Mouse (Mus musculus) forebrain, embryonic 16.5 days (tissue): ENCODE measurements at regions not wholly inside any gene's neighbourhood (a gene's known extent, or its start where the extent isn't known, plus 50 kb on each side); places are given as distances from the start of the nearest gene placed in this dataset.

Source experiments
- ATAC-seq: fragments of 200-750 bp; cut with Nextera tagmentation; 2 replicates; pipeline ENCODE4 v1.8.0; 2017; ENCODE audit warnings: mild to moderate bottlenecking, moderate library complexity
- H3K27ac ChIP-seq: fragments of 300-500 bp; sonication (generic); 2 replicates; pipeline ENCODE4 v1.5.1; 2014; ENCODE audit warnings: low read length, control low read depth
- H3K27me3 ChIP-seq: fragments of 300-500 bp; sonication (generic); replicated peaks from 2 replicates; pipeline ENCODE4 v1.6.1; 2014; ENCODE audit warnings: low read length; ENCODE audit not compliant: control insufficient read depth, insufficient read depth
- H3K36me3 ChIP-seq: fragments of 300-500 bp; sonication (generic); 2 replicates; pipeline ENCODE4 v1.6.1; 2014; ENCODE audit not compliant: control insufficient read depth, insufficient read depth
- H3K4me1 ChIP-seq: fragments of 300-500 bp; sonication (generic); replicated peaks from 2 replicates; pipeline ENCODE4 v1.6.1; 2014; ENCODE audit warnings: low read length; ENCODE audit not compliant: control insufficient read depth, insufficient read depth
- H3K4me2 ChIP-seq: fragments of 300-500 bp; sonication (generic); 2 replicates; pipeline ENCODE4 v1.6.1; 2014; ENCODE audit warnings: mild to moderate bottlenecking, low read length, control low read depth
- H3K4me3 ChIP-seq: fragments of 300-500 bp; sonication (generic); replicated peaks from 2 replicates; pipeline ENCODE4 v1.5.1; 2014; ENCODE audit warnings: mild to moderate bottlenecking, low read length, control low read depth
- H3K9ac ChIP-seq: fragments of 300-500 bp; sonication (generic); replicated peaks from 2 replicates; pipeline ENCODE4 v1.6.1; 2014; ENCODE audit warnings: low read depth, low read length, control low read depth
- H3K9me3 ChIP-seq: fragments of 300-500 bp; sonication (generic); 2 replicates; pipeline ENCODE4 v1.6.1; 2016; ENCODE audit warnings: low read length; ENCODE audit not compliant: control insufficient read depth
- WGBS: fragments of 180-500 bp; shearing (Covaris S2); extraction: QIAGEN DNeasy Blood & Tissue Kit; methylation state at CpG from one replicate; pipeline ENCODE4 v1.1.7; 2014; 5-methylcytosine and 5-hydroxymethylcytosine counted together

DNA sequence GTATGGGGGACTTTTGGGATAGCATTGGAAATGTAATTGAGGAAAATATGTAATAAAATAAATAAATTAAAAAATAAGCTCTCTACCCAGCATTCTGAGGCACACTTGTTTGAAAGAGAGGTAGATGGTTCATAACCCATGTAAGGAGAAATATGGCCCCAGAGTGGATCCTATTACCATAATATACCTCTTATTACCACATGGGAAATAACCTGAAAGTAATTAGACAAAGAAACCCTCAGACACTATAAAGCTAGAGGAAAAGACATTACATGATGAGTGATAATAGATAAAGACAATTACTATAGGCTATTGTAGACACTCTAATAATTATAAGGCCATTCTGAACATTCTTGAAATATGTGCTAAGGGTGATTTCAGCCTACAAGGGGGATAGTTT, 2444.8 kb upstream of the Gm12353 start:
- no peak overlapping the region for H3K4me2 ChIP-seq
- no peak overlapping the region for H3K4me3 ChIP-seq
- ATAC-seq, result no peak
- no peak overlapping the region for H3K27ac ChIP-seq
- H3K4me1 ChIP-seq, result no peaks in the 10 kb centered on the region
- H3K36me3 ChIP-seq, result no peaks in the 10 kb centered on the region
- no peaks in the 10 kb centered on the region for H3K27me3 ChIP-seq
- H3K9ac ChIP-seq, result no peak overlapping the region
- no peaks in the 10 kb centered on the region for H3K9me3 ChIP-seq

DNA sequence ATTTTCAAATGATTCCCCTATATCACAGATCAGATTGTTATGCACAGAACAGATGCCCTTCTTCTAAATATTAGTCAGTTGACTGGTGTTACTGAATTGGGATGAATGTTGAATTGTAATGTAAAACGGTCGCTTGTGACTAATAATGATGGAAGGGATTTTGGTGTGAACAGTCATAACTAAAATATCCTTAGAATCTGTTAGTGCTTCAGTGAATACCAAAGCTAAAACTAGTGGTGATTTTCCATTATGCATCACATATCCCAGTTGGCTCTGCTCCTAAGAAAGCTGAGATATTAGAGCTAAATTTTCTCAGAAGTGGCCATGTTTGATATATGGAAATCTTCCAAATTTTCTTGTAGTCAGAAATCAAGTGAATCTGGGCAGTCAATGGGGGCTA, 2441.7 kb upstream of the Gm12353 start:
- Histone ChIP-seq H3K4me1 (no peaks in the 10 kb centered on the region), H3K27me3 (no peaks in the 10 kb centered on the region), H3K9ac (no peak overlapping the region), H3K36me3 (no peaks in the 10 kb centered on the region), H3K4me3 (no peak overlapping the region), H3K4me2 (no peak overlapping the region), H3K9me3 (no peaks in the 10 kb centered on the region), H3K27ac (no peak overlapping the region)
- no peak for ATAC-seq
- 71% methylated on average over 2 of the region's 2 CpGs for WGBS

DNA sequence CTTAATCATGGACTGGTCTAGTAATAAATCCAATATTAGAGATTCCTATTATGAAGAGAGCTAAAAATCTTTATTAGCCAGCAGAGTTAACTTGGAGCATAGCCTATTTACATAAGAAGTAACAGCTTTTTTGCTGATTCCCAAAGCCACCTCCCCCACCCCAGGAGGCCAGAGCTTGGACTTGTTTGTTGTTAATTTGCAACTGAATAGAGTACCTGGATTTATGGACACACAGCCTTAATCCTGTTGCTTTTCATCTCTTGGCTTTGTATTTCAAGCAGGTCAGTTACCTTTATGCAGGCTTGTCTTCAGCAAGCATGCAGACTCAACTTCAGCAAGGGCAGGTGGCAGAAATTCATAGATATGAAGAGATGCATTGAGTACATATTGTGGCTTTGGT, 2396.5 kb upstream of the Gm12353 start:
- Histone ChIP-seq H3K27me3 (no peaks in the 10 kb centered on the region), H3K9ac (no peak overlapping the region), H3K4me1 (no peaks in the 10 kb centered on the region), H3K4me3 (no peak overlapping the region), H3K36me3 (no peaks in the 10 kb centered on the region), H3K9me3 (no peaks in the 10 kb centered on the region), H3K4me2 (no peak overlapping the region), H3K27ac (no peak overlapping the region)
- ATAC-seq, result no peak

DNA sequence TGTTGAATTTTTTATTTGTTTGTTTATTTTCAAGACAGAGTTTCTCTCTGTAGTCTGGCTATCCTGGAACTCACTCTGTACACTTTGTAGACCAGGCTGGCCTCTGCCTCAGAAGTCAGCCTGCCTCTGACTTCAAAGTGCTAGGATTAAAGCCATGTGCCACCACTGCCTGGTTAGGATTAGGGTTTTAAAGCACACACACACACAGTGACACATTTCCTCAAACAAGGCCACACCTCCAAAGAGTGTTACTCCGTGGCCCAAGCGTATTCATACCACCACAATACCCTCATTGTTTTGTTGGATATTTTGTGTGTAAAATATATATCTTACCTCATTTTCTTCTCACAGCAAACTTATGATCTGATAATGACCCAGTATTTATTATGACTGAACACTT, 2365.4 kb upstream of the Gm12353 start:
- no peak overlapping the region for H3K9ac ChIP-seq
- H3K27me3 ChIP-seq, result no peaks in the 10 kb centered on the region
- H3K9me3 ChIP-seq, result no peaks in the 10 kb centered on the region
- H3K4me3 ChIP-seq, result no peak overlapping the region
- 68% methylated on average over 2 of the region's 2 CpGs for WGBS
- H3K27ac ChIP-seq, result no peak overlapping the region
- H3K36me3 ChIP-seq, result no peaks in the 10 kb centered on the region
- no peak for ATAC-seq
- H3K4me1 ChIP-seq, result no peaks in the 10 kb centered on the region
- no peak overlapping the region for H3K4me2 ChIP-seq

DNA sequence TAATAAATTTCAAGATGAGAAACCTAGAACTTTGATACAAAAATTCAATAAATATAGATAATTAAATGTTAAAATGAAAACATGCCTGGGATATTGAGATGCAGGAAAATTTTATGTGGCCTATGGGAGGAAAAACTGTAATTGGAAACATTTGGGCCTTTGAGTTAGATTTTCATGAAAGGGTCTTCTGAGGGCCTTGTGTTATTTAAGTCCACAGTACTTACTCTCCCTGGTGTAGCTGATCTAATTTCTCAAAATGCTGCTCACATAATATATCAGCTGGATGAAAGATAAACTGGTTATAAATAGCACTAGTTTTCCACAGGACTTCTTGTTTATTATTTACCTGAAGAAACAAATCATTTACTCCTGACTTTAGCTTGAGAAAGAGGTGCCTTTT, 2364.9 kb upstream of the Gm12353 start:
- no peak for ATAC-seq
- Histone ChIP-seq H3K27me3 (no peaks in the 10 kb centered on the region), H3K4me1 (no peaks in the 10 kb centered on the region), H3K27ac (no peak overlapping the region), H3K4me3 (no peak overlapping the region), H3K9ac (no peak overlapping the region), H3K36me3 (no peaks in the 10 kb centered on the region), H3K4me2 (no peak overlapping the region), H3K9me3 (no peaks in the 10 kb centered on the region)

DNA sequence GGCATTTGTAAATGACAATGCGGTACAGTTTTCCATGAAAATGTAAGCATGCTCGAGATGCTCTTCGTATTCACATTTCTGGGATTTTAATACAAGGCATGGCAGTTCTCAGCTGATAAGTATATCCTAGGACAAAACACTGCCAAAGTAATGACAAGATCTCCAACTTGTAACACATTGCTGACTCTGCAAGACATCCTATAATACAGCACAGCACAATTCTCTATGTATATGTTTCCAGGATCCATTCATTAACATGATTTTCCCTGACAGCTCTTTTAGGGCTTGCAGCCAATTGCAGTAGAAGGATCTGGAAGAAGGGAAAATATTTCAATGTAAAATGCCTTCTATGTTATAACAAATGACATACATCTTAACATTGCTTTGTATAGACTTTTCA, 2346.1 kb upstream of the Gm12353 start:
- 82% methylated on average over 3 of the region's 3 CpGs for WGBS
- peak; percentile 62 for ATAC-seq
- H3K36me3 ChIP-seq, result no peaks in the 10 kb centered on the region
- no peaks in the 10 kb centered on the region for H3K27me3 ChIP-seq
- H3K4me1 ChIP-seq, result no peaks in the 10 kb centered on the region
- H3K27ac ChIP-seq, result no peak overlapping the region
- H3K4me3 ChIP-seq, result no peak overlapping the region
- no peak overlapping the region for H3K4me2 ChIP-seq
- no peak overlapping the region for H3K9ac ChIP-seq
- no peaks in the 10 kb centered on the region for H3K9me3 ChIP-seq

DNA sequence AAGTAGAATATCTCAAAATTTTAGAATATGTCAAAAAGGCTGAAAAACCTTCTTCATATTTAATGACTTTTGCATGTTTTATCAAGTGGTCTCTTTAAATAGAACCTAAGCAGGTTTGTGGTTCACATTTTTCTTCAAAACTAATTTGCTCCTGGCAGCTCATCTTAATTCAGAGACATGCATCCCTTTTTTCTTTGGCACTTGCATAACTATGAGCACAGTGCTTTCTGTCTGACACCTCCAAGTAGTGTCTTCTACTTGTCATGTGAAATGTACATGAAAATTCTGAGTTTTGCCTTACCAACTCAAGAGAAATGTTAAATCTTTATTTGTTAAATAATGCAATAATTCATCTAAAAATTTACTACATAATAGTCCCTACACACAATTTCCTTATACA, 2343.5 kb upstream of the Gm12353 start:
- Histone ChIP-seq H3K9me3 (no peaks in the 10 kb centered on the region), H3K4me2 (no peak overlapping the region), H3K4me1 (no peaks in the 10 kb centered on the region), H3K27ac (no peak overlapping the region), H3K27me3 (no peaks in the 10 kb centered on the region), H3K36me3 (no peaks in the 10 kb centered on the region), H3K4me3 (no peak overlapping the region), H3K9ac (no peak overlapping the region)
- ATAC-seq, result 0 out of 2 replicates have a peak, but pooled peaks have one; percentile 57

DNA sequence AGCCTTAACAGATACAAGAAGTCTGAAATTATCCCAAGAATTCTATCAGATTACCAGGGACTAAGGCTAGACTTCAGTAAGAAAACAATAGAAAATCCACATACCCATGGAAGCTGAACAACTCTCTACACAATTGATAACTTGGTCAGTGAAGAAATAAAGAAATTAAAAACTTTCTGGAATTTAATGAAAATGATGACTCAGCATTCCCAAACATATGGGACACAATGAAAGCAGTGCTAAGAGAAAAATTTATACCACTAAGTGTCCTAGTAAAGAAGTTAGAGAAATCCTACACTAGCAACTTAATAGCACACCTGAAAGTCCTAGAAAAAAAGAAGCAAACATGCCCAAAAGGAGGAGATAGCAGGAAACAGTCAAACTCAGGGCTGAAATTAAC, 2306.1 kb upstream of the Gm12353 start:
- Histone ChIP-seq H3K27ac (no peak overlapping the region), H3K9ac (no peak overlapping the region), H3K36me3 (no peaks in the 10 kb centered on the region), H3K4me1 (no peaks in the 10 kb centered on the region), H3K4me2 (no peak overlapping the region), H3K4me3 (no peak overlapping the region), H3K9me3 (no peaks in the 10 kb centered on the region), H3K27me3 (no peaks in the 10 kb centered on the region)
- no peak for ATAC-seq

DNA sequence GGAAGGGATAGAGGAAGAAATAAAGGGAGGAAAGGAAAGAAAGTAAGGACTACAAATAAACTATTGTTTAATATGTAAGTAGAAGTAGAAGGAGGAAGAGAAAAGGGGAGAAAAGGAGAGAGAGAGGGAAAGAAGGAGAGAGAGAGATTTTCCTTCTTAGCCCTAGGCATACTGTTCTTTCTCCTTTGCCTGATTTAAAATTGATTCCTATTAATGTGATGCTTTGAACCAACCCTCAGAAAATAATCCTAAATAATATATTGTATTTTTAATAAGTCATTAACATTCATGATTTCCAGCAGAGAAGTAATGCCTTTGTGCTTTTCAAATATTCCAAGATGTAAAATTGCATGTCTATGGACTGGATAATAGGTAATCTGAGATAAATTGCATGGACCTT, 2286.2 kb upstream of the Gm12353 start:
- H3K27me3 ChIP-seq, result no peaks in the 10 kb centered on the region
- no peaks in the 10 kb centered on the region for H3K9me3 ChIP-seq
- H3K4me3 ChIP-seq, result no peak overlapping the region
- H3K27ac ChIP-seq, result no peak overlapping the region
- no peak for ATAC-seq
- H3K36me3 ChIP-seq, result no peaks in the 10 kb centered on the region
- no peak overlapping the region for H3K9ac ChIP-seq
- H3K4me2 ChIP-seq, result no peak overlapping the region
- no peaks in the 10 kb centered on the region for H3K4me1 ChIP-seq

DNA sequence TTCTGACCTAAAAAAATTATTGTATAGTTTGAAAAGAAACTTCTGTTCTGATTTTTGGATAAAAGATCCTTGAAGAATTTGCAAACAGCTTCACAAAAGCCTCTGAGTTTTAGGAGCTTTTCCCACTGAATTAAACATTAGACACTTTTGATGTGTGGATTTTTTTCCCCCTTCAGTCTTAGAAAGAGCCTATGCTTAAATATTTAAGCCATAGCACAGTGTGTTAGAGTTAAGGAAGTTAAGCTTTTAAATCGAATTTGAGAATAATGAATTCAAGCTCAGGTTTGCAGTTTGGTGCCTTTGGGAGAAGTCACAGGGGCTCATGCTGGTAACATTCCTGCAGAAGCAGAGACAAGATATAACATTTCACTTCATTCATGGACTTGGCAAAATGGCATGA, 2257.2 kb upstream of the Gm12353 start:
- Histone ChIP-seq H3K4me3 (no peak overlapping the region), H3K4me2 (no peak overlapping the region), H3K27ac (no peak overlapping the region), H3K9ac (no peak overlapping the region), H3K27me3 (no peaks in the 10 kb centered on the region), H3K36me3 (no peaks in the 10 kb centered on the region), H3K9me3 (no peaks in the 10 kb centered on the region), H3K4me1 (no peaks in the 10 kb centered on the region)
- WGBS, result 62% methylated on average over 1 of the region's 1 CpGs
- no peak for ATAC-seq
